ENCODE assay signal across 25 mouse cellular contexts in the genomic region with DNA sequence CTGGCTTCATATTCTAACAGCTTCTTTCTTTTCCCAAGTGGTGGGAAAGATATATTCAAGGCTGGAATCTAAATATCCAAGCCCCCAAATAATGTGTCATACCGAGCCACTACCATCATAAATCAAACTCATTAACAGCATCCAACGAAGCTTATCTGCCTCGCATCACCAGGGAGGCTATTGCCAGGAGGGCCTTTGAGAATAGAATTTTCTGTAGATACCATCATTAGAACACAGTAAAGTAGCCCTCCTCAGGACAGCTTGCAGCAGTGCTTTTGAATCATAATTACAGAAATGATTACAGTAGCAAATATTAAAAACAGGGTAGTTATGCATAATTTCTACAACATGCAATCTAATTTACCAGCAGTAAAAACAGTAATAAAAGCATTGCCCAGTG.
DNase-seq lines count a peak whose midpoint lies in the region; ATAC-seq and TF ChIP-seq lines count a peak whose summit lies in the region.
"Had no signal": no experiment of that assay in that cellular context is flagged by ENCODE, and none has a peak within 500 bp of the region (broad histone marks: within the 10 kb centered on the region; RNA-seq: fewer than 3 reads in every experiment).

No protein-coding gene starts in this region.

- H3K4me1 ChIP-seq in forebrain, embryonic 15.5 days, result no peaks in the 10 kb centered on the region
- H3K4me1 ChIP-seq in forebrain, postnatal 0 days (ENCODE audit: insufficient read depth), result no peaks in the 10 kb centered on the region
- no peaks in the 10 kb centered on the region for H3K4me1 ChIP-seq in neural tube, embryonic 11.5 days (ENCODE audit: control insufficient read depth, insufficient read depth, low read length)
- no peaks in the 10 kb centered on the region for H3K4me1 ChIP-seq in hindbrain, postnatal 0 days (ENCODE audit: insufficient read depth, low read length)
- no peaks in the 10 kb centered on the region for H3K4me1 ChIP-seq in neural tube, embryonic 15.5 days
- H3K4me1 ChIP-seq: embryonic facial prominence, embryonic 15.5 days; forebrain, embryonic 10.5 days; heart, embryonic 10.5 days had no signal

- no peaks in the 10 kb centered on the region for H3K9me3 ChIP-seq in forebrain, embryonic 15.5 days
- H3K9me3 ChIP-seq in forebrain, postnatal 0 days (ENCODE audit: low read length), result no peaks in the 10 kb centered on the region
- no peaks in the 10 kb centered on the region for H3K9me3 ChIP-seq in neural tube, embryonic 11.5 days (ENCODE audit: control insufficient read depth, low read length)
- H3K9me3 ChIP-seq in hindbrain, postnatal 0 days (ENCODE audit: low read length), result no peaks in the 10 kb centered on the region
- no peaks in the 10 kb centered on the region for H3K9me3 ChIP-seq in neural tube, embryonic 15.5 days (replicated peaks)
- H3K9me3 ChIP-seq: embryonic facial prominence, embryonic 15.5 days; forebrain, embryonic 10.5 days; heart, embryonic 10.5 days had no signal

- H3K27me3 ChIP-seq in forebrain, embryonic 15.5 days, result no peaks in the 10 kb centered on the region
- H3K27me3 ChIP-seq in forebrain, postnatal 0 days (ENCODE audit: insufficient read depth, low read length), result no peaks in the 10 kb centered on the region
- H3K27me3 ChIP-seq in neural tube, embryonic 11.5 days (ENCODE audit: control insufficient read depth, insufficient read depth, low read length), result no peaks in the 10 kb centered on the region
- H3K27me3 ChIP-seq in hindbrain, postnatal 0 days (ENCODE audit: insufficient read depth, low read length), result no peaks in the 10 kb centered on the region
- H3K27me3 ChIP-seq in neural tube, embryonic 15.5 days (replicated peaks), result no peaks in the 10 kb centered on the region
- H3K27me3 ChIP-seq: embryonic facial prominence, embryonic 15.5 days; Patski had no signal

- TF ChIP-seq CTCF in forebrain, postnatal 0 days (IDR thresholded peaks at IDR 0.05; ENCODE audit: low read depth), result no peak
- no peak for TF ChIP-seq CTCF in hindbrain, postnatal 0 days (IDR thresholded peaks at IDR 0.05; ENCODE audit: low read depth)

- H3K4me2 ChIP-seq in forebrain, embryonic 15.5 days (replicated peaks), result no peak overlapping the region
- no peak overlapping the region for H3K4me2 ChIP-seq in forebrain, postnatal 0 days (ENCODE audit: low read depth)
- H3K4me2 ChIP-seq in neural tube, embryonic 11.5 days (ENCODE audit: low read depth), result no peak overlapping the region
- H3K4me2 ChIP-seq in hindbrain, postnatal 0 days (ENCODE audit: low read depth, low read length), result no peak overlapping the region
- H3K4me2 ChIP-seq in neural tube, embryonic 15.5 days, result no peak overlapping the region
- H3K4me2 ChIP-seq: embryonic facial prominence, embryonic 15.5 days had no signal

- ATAC-seq in forebrain, embryonic 15.5 days (replicated peaks), result 0 out of 2 replicates have a peak, but pooled peaks have one; percentile 19
- no peak for ATAC-seq in forebrain, postnatal 0 days
- ATAC-seq in neural tube, embryonic 11.5 days (ENCODE audit: insufficient read depth, low FRiP score, low TSS enrichment), result peak; percentile 42; the same call in 1 of the 2 replicates
- no peak for ATAC-seq in hindbrain, postnatal 0 days
- ATAC-seq in neural tube, embryonic 15.5 days (ENCODE audit: low FRiP score), result 0 out of 2 replicates have a peak, but pooled peaks have one; percentile 11
- ATAC-seq in activated CD4-positive, CD25-positive, alpha-beta regulatory T cell, adult 4 months, result no peak
- ATAC-seq: forebrain, embryonic 14.5 days; inflammation-experienced regulatory T-cells, adult 6 months; Patski had no signal

- H3K36me3 ChIP-seq in forebrain, embryonic 15.5 days, result no peaks in the 10 kb centered on the region
- H3K36me3 ChIP-seq in forebrain, postnatal 0 days (ENCODE audit: insufficient read depth), result no peaks in the 10 kb centered on the region
- no peaks in the 10 kb centered on the region for H3K36me3 ChIP-seq in neural tube, embryonic 11.5 days (ENCODE audit: control insufficient read depth, insufficient read depth, low read length)
- no peaks in the 10 kb centered on the region for H3K36me3 ChIP-seq in hindbrain, postnatal 0 days (ENCODE audit: insufficient read depth, low read length)
- H3K36me3 ChIP-seq in neural tube, embryonic 15.5 days, result no peaks in the 10 kb centered on the region
- H3K36me3 ChIP-seq: embryonic facial prominence, embryonic 15.5 days; forebrain, embryonic 10.5 days; heart, embryonic 10.5 days had no signal

- H3K9ac ChIP-seq in forebrain, embryonic 15.5 days (replicated peaks), result no peak overlapping the region
- H3K9ac ChIP-seq in forebrain, postnatal 0 days, result no peak overlapping the region
- no peak overlapping the region for H3K9ac ChIP-seq in neural tube, embryonic 11.5 days (ENCODE audit: low read length)
- H3K9ac ChIP-seq in hindbrain, postnatal 0 days (replicated peaks; ENCODE audit: low read length), result no peak overlapping the region
- no peak overlapping the region for H3K9ac ChIP-seq in neural tube, embryonic 15.5 days (replicated peaks)
- H3K9ac ChIP-seq: embryonic facial prominence, embryonic 15.5 days had no signal

- no peak overlapping the region for H3K4me3 ChIP-seq in forebrain, embryonic 15.5 days
- H3K4me3 ChIP-seq in forebrain, postnatal 0 days (ENCODE audit: low read depth, low read length), result no peak overlapping the region
- no peak overlapping the region for H3K4me3 ChIP-seq in neural tube, embryonic 11.5 days (ENCODE audit: low read depth, low read length)
- H3K4me3 ChIP-seq in hindbrain, postnatal 0 days (ENCODE audit: low read length), result no peak overlapping the region
- H3K4me3 ChIP-seq in neural tube, embryonic 15.5 days (replicated peaks), result no peak overlapping the region
- H3K4me3 ChIP-seq: embryonic facial prominence, embryonic 15.5 days; erythroblast, embryonic 14.5 days; forebrain, embryonic 10.5 days; heart, embryonic 10.5 days had no signal

- H3K27ac ChIP-seq in forebrain, embryonic 15.5 days (replicated peaks), result no peak overlapping the region
- H3K27ac ChIP-seq in forebrain, postnatal 0 days (ENCODE audit: low read depth, low read length), result no peak overlapping the region
- no peak overlapping the region for H3K27ac ChIP-seq in neural tube, embryonic 11.5 days (ENCODE audit: low read depth, low read length)
- no peak overlapping the region for H3K27ac ChIP-seq in hindbrain, postnatal 0 days
- no peak overlapping the region for H3K27ac ChIP-seq in neural tube, embryonic 15.5 days (replicated peaks)
- H3K27ac ChIP-seq: embryonic facial prominence, embryonic 15.5 days; forebrain, embryonic 10.5 days; heart, embryonic 10.5 days had no signal

- 52% methylated on average over 3 of the region's 3 CpGs for WGBS in forebrain, embryonic 15.5 days
- WGBS in forebrain, postnatal 0 days, result 58% methylated on average over 3 of the region's 3 CpGs
- 45% methylated on average over 3 of the region's 3 CpGs for WGBS in neural tube, embryonic 11.5 days
- WGBS in hindbrain, postnatal 0 days, result 46% methylated on average over 3 of the region's 3 CpGs
- WGBS in neural tube, embryonic 15.5 days, result 20% methylated on average over 3 of the region's 3 CpGs

- no peak for DNase-seq in forebrain, postnatal 0 days
- no peak for DNase-seq in neural tube, embryonic 11.5 days (ENCODE audit: low spot score)
- DNase-seq in neural tube, embryonic 10.5 days (ENCODE audit: extremely low spot score, low spot score), result no peak
- DNase-seq in hindbrain, postnatal 0 days (ENCODE audit: low spot score), result peak; percentile 5
- no peak for DNase-seq in spleen, postnatal 4 days (ENCODE audit: low spot score in 2 of 2)
- DNase-seq: adrenal gland, adult 2 months; adrenal gland, postnatal 25 days; B cell, adult 2 months; cerebellum, adult 2 months; cerebellum, postnatal 14 days; embryo, embryonic 11 days; gastrocnemius, postnatal 10 days; heart, adult 18-20 months; heart, postnatal 10 days; heart, postnatal 4 days had no signal

Comparison
In these comparisons a context has a peak if more than half of its experiments do, and no peak if none do; other contexts are left out.
1. ATAC-seq: peak in forebrain, embryonic 15.5 days (single experiment), neural tube, embryonic 11.5 days (single experiment) and neural tube, embryonic 15.5 days (single experiment); none in forebrain, postnatal 0 days (single experiment), hindbrain, postnatal 0 days (single experiment) and activated CD4-positive, CD25-positive, alpha-beta regulatory T cell, adult 4 months (single experiment).